Mouse (Mus musculus) olfactory bulb, adult 2 months (tissue): Measurements from ENCODE around the gene Ankrd9.

ENCODE experiments used
- CTCF ChIP-seq: fragments of 200-500 bp; IDR thresholded peaks from 2 replicates; pipeline ENCODE4 v1.5.1; 2012; ENCODE audit warnings: low read depth, mild to moderate bottlenecking, low read length, moderate library complexity; ENCODE audit not compliant: insufficient read depth
- POLR2A ChIP-seq: fragments of 200-500 bp; IDR thresholded peaks from 2 replicates; pipeline ENCODE4 v1.6.1; 2012; ENCODE audit warnings: mild to moderate bottlenecking, low read depth, low read length, moderate library complexity; ENCODE audit not compliant: insufficient read depth

GRCm38 (mm10) chr12:110975838-110976468 lies 2.9 kb downstream of the Ankrd9 start:
- no peak for TF ChIP-seq POLR2A
- no peak for TF ChIP-seq CTCF
